Mouse (Mus musculus): ENCODE data around the gene Efna1. TPM values are rescaled to one million over a fixed set of nuclear protein-coding genes. Genes with fewer than 3 reads are reported as not detected.

The Efna1 gene
- 55.8 and 57.4 TPM in 2 replicates for polyA plus RNA-seq (2015; fragmentation: Nextera tagmentation; extraction: Ambion mirVana)

DNA sequence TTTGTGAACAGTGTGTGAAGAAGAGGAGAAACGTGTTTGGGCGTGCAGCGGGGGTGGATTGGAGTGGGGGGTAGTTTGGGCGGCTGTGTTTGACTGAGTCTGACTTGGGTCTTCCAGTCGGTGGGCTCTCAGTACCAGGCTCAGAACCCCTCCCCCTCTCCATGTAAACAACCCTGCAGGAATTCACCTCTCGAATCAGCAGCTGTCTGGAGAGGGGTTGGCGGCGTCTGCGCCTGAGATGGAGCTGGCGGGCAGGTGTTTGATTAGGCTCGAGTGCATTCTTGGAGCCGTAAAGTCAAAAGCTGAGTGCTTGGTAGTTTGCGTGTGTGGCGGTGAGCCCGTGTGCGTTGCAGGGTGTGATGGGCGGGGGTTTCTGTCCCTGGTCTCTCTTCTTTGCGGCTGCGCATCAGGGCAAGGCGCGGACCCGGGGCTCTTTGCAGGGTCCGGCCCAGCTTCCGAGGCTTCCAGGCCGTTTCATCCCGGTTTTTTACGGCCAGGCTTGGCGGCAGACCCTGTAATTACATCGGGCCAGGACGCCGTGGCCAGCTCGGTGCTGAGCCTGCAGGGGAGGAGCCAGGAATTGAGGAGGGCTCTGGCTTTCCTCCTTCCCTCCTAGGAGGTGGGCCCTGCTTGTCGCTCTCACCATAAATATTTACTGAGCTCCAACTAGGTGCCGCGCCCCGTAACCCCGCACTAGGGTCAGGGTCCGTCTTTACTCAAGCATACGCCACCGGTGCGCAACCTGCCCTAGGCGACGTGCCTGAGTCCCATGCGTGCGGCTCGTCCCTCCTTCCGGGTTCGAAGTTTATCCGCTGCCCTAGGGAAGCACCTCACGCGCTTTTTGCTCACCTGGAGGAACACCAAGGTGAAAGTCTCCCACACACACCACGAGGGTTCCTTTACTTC lies at the start of gene Efna1:
Efna1 (minus strand) TSS at position 537 of the 906 bp plus-strand sequence.
- no peak for ATAC-seq (ENCODE audit: insufficient number of reproducible peaks, low FRiP score, low TSS enrichment, low read depth)
- peaks cover 66% of the 10 kb centered on the region for H3K4me1 ChIP-seq
- peak within 1 kb of the TSS; percentile 91 for H3K27ac ChIP-seq (replicated peaks)
- H3K36me3 ChIP-seq: peaks cover 5% of the 10 kb centered on the region; the same call in 1 of the 2 replicates
- peak within 1 kb of the TSS; percentile 64 for H3K4me3 ChIP-seq (replicated peaks)
- peak within 1 kb of the TSS; percentile 40 for H3K9ac ChIP-seq
- H3K4me2 ChIP-seq (replicated peaks): peak within 1 kb of the TSS; percentile 95
- H3K9me3 ChIP-seq (replicated peaks): no peaks in the 10 kb centered on the region
- no peaks in the 10 kb centered on the region for H3K27me3 ChIP-seq
- WGBS: under 1% methylated on average over 52 of the region's 52 CpGs

DNA sequence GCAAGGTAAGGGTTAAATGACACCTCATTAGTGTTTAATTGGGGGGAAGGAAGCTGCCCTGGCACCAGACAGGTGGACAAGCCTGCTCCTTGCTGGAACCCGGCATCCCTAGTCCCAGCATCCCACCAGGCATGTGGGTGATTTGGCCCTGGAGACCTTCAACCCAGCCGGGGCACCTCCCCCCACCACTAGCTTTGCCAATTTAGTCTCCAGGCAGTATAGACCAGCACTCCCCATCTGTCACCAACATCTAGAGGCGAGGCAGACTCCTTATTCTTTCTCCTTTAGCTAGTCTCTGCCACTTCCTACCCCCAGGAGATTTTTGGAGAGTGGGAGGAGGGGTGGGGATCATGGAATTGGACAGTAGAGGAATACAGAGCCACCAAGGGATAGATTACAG lies 49.4 kb upstream of the Efna1 start:
- ATAC-seq (ENCODE audit: insufficient number of reproducible peaks, low FRiP score, low TSS enrichment, low read depth): no peak
- Histone ChIP-seq H3K4me1 (peaks cover 31% of the 10 kb centered on the region), H3K27ac (replicated peaks) (no peak overlapping the region), H3K4me2 (replicated peaks) (no peak overlapping the region), H3K9me3 (replicated peaks) (no peaks in the 10 kb centered on the region), H3K27me3 (no peaks in the 10 kb centered on the region), H3K9ac (no peak overlapping the region), H3K36me3 (peaks cover 28% of the 10 kb centered on the region), H3K4me3 (replicated peaks) (no peak overlapping the region)
- WGBS: 42% methylated on average over 3 of the region's 3 CpGs

DNA sequence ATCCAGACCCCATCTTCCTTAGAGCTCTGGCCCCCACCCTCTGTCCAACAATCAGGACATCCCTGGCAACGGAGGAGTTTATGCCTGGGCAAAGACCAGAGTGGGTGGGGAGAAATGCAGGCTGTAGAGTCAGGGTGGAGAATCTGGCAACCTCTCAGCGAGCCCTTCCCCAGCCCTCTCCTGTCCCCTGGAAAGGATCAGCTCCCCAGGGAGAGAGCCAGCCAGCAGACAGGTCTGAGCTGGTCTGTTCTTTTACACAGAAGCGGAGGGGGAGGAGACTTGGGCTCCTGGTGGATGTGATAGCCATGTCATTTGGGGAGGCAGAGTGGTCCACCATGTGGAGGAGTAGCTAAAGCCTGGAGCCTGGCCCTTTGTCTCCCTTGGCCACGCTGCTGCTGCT lies 47.7 kb upstream of the Efna1 start:
- H3K9ac ChIP-seq: no peak overlapping the region
- peak; percentile 49; the same call in 1 of the 2 replicates for ATAC-seq (ENCODE audit: insufficient number of reproducible peaks, low FRiP score, low TSS enrichment, low read depth)
- WGBS: 13% methylated on average over 4 of the region's 4 CpGs

DNA sequence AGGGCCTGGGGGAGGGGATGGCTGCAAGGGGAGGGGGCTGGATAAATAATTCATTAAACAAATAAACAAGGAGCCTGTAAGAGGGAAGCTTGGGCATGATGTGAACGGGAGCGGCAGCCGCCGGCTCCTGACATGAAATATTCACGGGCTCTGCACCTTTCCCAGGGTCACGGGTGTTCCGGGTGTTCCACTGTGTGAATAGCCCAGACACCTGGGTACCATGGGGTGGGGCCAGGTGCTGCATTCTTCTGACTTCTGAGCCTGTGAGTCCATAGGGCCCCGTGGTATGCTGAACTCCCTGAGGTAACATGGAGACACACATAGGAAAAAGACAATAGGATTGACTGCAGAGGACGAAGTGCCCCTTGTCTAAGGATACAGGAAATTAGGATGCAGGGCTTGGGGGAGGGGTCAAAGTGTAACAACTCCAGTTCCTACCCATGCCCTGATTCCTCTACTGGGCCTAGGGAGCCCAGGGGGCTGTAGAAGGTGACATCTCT lies 46.5 kb upstream of the Efna1 start:
- ATAC-seq (ENCODE audit: insufficient number of reproducible peaks, low FRiP score, low TSS enrichment, low read depth): no peak
- Histone ChIP-seq H3K36me3 (0 out of 2 replicates have a peak, but pooled peaks cover 2% of the 10 kb centered on the region), H3K4me2 (replicated peaks) (no peak overlapping the region), H3K27ac (replicated peaks) (no peak overlapping the region), H3K4me3 (replicated peaks) (no peak overlapping the region), H3K9me3 (replicated peaks) (no peaks in the 10 kb centered on the region), H3K27me3 (no peaks in the 10 kb centered on the region), H3K9ac (no peak overlapping the region), H3K4me1 (peaks cover 27% of the 10 kb centered on the region)
- WGBS: 43% methylated on average over 9 of the region's 9 CpGs

More for the DNA sequence above, 47.7 kb upstream of the Efna1 start:
- Histone ChIP-seq H3K4me3 (replicated peaks) (no peak overlapping the region), H3K36me3 (peaks cover 11% of the 10 kb centered on the region; the same call in 1 of the 2 replicates), H3K9me3 (replicated peaks) (no peaks in the 10 kb centered on the region), H3K27me3 (no peaks in the 10 kb centered on the region), H3K27ac (replicated peaks) (peak overlapping the region; percentile 80), H3K4me1 (peaks cover 31% of the 10 kb centered on the region), H3K4me2 (replicated peaks) (peak overlapping the region; percentile 21; the same call in 1 of the 2 replicates)

DNA sequence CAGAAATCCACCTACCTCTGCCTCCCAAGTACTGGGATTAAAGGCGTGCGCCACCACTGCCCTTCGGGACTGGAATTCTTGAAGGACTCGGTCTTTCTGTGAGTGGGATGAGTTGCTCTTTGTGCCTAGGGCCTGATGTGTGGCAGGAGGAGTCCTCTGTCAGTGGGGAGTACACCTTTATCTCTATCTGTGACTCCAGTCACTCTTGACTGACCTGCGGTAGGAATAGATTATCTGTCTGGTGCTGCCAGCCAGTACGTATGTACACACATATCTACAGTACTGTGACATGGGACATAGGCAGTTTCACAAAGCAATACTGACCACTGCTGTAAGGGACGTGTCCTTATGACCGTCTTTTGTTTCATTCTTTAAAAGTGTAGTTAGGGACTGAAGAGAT lies 44.9 kb upstream of the Efna1 start:
- H3K4me2 ChIP-seq (replicated peaks): no peak overlapping the region
- ATAC-seq (ENCODE audit: insufficient number of reproducible peaks, low FRiP score, low TSS enrichment, low read depth): no peak
- no peak overlapping the region for H3K4me3 ChIP-seq (replicated peaks)
- WGBS: 89% methylated on average over 8 of the region's 8 CpGs
- H3K9ac ChIP-seq: no peak overlapping the region
- H3K27ac ChIP-seq (replicated peaks): no peak overlapping the region
- H3K4me1 ChIP-seq: peaks cover 28% of the 10 kb centered on the region
- no peaks in the 10 kb centered on the region for H3K36me3 ChIP-seq
- H3K9me3 ChIP-seq (replicated peaks): no peaks in the 10 kb centered on the region
- no peaks in the 10 kb centered on the region for H3K27me3 ChIP-seq

DNA sequence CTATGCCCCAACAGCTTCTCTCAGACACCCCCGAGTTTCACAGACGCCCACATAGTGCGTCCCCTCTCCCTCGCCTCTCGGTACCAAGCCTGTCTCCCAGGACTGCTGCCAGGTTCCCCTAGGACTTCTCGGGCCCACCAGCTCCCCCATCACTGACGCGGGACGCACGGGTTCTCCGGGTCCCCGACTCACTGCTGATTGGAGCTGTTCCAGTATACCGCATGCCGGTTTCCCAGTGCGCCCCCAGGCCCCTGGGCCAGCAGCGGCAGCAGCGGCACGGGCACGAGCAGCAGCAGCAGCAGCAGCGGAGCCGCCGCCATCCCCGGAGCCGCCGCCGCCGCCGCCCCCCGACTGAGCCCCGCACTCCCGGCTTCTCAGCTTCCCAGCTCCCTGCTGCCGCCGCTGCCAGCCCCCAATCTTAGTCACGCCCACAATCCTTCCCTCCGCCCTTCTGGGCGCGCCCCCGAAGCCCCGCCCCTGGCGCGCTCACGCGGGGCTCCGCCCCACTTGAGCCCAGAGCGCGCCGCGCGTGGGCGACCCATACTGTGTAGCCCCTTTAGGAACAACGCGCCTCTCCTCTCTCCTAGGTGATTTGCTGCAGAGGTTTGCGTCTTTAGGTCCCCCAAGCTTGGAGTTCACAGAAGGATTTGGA lies 41.7 kb upstream of the Efna1 start, which contains the start of gene Efna3:
Efna3 (minus strand) TSS at position 452 of the 652 bp plus-strand sequence.
- H3K36me3 ChIP-seq: no peaks in the 10 kb centered on the region
- peak; percentile 54; the same call in 1 of the 2 replicates for ATAC-seq (ENCODE audit: insufficient number of reproducible peaks, low FRiP score, low TSS enrichment, low read depth)
- under 1% methylated on average over 53 of the region's 53 CpGs for WGBS
- peaks cover 28% of the 10 kb centered on the region for H3K27me3 ChIP-seq
- H3K4me3 ChIP-seq (replicated peaks): peak within 1 kb of the TSS; percentile 64
- H3K4me1 ChIP-seq: peaks cover 53% of the 10 kb centered on the region
- peak within 1 kb of the TSS; percentile 63 for H3K27ac ChIP-seq (replicated peaks)
- peak within 1 kb of the TSS; percentile 98 for H3K4me2 ChIP-seq (replicated peaks)
- no peaks in the 10 kb centered on the region for H3K9me3 ChIP-seq (replicated peaks)
- H3K9ac ChIP-seq: peak within 1 kb of the TSS; percentile 41

DNA sequence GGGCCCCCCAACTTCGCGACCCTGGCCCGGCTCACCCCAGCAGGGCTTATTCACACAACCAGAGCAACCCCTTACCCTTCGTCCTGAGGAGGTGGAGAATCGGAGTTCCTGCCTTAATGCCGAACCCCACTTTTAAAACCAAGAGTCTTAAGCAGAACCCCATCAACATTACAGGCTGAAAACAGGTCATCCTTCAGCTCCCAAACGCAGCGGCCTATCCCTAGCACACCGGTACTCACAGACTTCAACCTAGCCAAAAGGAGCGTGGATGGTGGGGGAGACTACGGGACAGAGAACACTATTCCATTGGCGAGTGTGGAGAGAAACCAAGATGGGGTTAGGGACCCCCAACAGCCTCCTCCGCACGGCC lies 41.2 kb upstream of the Efna1 start:
- Histone ChIP-seq H3K9me3 (replicated peaks) (no peaks in the 10 kb centered on the region), H3K27ac (replicated peaks) (peak overlapping the region; percentile 63), H3K9ac (peak overlapping the region; percentile 41), H3K4me3 (replicated peaks) (peak overlapping the region; percentile 64), H3K4me2 (replicated peaks) (peak overlapping the region; percentile 98), H3K27me3 (peaks cover 28% of the 10 kb centered on the region), H3K4me1 (peaks cover 58% of the 10 kb centered on the region), H3K36me3 (no peaks in the 10 kb centered on the region)
- no peak for ATAC-seq (ENCODE audit: insufficient number of reproducible peaks, low FRiP score, low TSS enrichment, low read depth)
- WGBS: under 1% methylated on average over 14 of the region's 14 CpGs

DNA sequence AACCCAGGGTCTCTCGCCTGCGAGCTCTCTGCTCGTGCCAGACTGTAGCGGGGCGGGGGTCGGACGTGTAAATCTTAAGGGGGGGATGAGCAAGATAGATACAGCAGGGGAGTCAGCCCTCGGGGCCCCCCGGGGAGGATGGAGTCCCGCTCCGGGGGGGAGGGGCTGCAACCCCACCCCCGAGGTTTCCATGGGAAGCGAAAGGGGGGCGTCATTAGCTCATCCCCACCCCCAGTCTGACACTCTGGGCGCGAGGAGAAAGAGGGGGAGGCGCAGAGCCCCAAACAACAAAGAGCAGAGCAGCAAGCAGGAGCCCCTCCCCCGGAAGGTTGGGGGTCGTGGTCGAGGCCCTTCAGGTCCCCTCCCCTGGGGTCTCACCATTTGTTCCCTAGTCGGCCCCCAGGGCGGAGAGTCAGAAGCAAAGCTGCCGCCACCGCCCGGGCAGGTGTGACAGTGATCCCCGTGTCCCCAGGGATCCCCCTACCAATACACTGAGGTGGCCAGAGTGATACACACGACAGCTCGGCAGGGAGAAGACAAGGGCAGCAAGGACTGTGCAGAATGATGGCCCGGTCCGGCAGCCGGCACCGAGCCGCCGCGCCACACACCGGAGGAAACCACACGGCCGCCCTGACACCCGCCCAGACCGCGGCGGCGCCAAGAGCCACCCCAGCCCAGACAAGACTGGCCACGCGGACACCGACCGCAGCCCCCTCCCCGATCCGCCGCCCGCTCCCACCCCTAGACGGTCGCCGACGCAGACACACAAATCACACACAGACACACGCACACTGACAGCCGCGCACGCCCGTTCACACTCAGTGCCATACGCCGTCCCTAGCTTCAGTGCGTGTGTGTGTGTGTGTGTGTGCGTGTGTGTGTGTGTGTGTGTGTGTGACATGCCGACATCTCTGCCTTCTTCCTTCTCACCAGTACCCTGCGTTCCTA lies 40.5 kb upstream of the Efna1 start:
- Histone ChIP-seq H3K9me3 (replicated peaks) (no peaks in the 10 kb centered on the region), H3K9ac (peak overlapping the region; percentile 41), H3K36me3 (no peaks in the 10 kb centered on the region), H3K4me2 (replicated peaks) (peak overlapping the region; percentile 98), H3K4me3 (replicated peaks) (peak overlapping the region; percentile 64), H3K4me1 (peaks cover 64% of the 10 kb centered on the region), H3K27ac (replicated peaks) (peak overlapping the region; percentile 63), H3K27me3 (peaks cover 28% of the 10 kb centered on the region)
- WGBS: 1% methylated on average over 66 of the region's 66 CpGs
- ATAC-seq (ENCODE audit: insufficient number of reproducible peaks, low FRiP score, low TSS enrichment, low read depth): no peak

DNA sequence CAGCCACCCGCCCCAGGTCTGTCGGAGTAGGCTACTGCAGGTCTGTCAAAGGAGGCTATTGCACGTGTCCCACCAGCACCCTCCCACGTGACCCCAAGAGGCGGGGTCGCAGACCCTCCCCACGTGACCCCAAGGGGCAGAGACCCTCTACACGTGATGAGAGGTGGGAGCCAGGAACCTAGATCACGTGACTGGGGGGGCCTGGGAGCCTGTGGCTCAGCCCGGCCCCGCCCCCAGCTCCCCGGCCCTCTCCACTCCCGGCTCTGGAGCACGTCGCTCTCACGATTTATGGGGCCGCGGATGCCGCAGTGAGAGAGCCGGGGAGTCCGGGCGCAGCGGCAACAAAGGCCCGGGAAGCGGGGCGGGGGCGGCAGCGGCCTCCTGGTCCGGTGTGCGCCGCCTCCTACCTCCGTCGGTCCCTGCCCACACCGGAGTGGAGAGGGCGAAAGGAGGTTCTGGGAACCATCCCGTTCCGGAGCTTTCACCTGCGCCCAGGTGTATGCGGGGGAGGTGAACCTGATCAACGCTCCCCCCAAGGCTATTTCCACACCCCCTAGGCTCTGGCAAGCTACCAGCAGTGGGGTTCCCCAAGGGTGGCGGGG lies 39.7 kb upstream of the Efna1 start:
- under 1% methylated on average over 39 of the region's 41 CpGs for WGBS
- H3K9ac ChIP-seq: peak overlapping the region; percentile 41
- H3K4me3 ChIP-seq (replicated peaks): peak overlapping the region; percentile 64
- ATAC-seq (ENCODE audit: insufficient number of reproducible peaks, low FRiP score, low TSS enrichment, low read depth): no peak
- no peaks in the 10 kb centered on the region for H3K9me3 ChIP-seq (replicated peaks)
- H3K4me2 ChIP-seq (replicated peaks): peak overlapping the region; percentile 98
- H3K36me3 ChIP-seq: no peaks in the 10 kb centered on the region
- H3K4me1 ChIP-seq: peaks cover 71% of the 10 kb centered on the region
- peaks cover 28% of the 10 kb centered on the region for H3K27me3 ChIP-seq
- peak overlapping the region; percentile 63 for H3K27ac ChIP-seq (replicated peaks)

All from embryonic facial prominence, embryonic 15.5 days (tissue).